Mouse (Mus musculus) erythroblast, embryonic 14.5 days (primary cell): Measurements from ENCODE around the gene Arpc2.

Source experiments
- GATA1 ChIP-seq: IDR thresholded peaks from 2 replicates; pipeline ENCODE4 v1.6.1; 2012; ENCODE audit warnings: low read length, inconsistent platforms, mixed read lengths
- TAL1 ChIP-seq: IDR thresholded peaks from 3 replicates; pipeline ENCODE4 v1.6.1; 2012; ENCODE audit warnings: low read length, inconsistent platforms, mixed read lengths

- TF ChIP-seq GATA1 = no peak
- no peak for TF ChIP-seq TAL1
Measured at GRCm38 (mm10) chr1:74240832-74241231, 4.9 kb downstream of the Arpc2 start.
